Mouse (Mus musculus) liver, embryonic 14.5 days (tissue): ENCODE data around the gene Stox1. TPM values are rescaled to one million over a fixed set of nuclear protein-coding genes. Genes with fewer than 3 reads are reported as not detected.
"Not testable (repeated sequence)": the region's sequence is repeated elsewhere in the genome, so short reads cannot be mapped to it uniquely, and the experiment has no call there.

Source experiments
- ATAC-seq: fragments of 200-750 bp; cut with Nextera tagmentation; 2 replicates; pipeline ENCODE4 v1.8.0; 2017; ENCODE audit warnings: moderate number of reproducible peaks, mild to moderate bottlenecking, moderate library complexity; ENCODE audit not compliant: insufficient read depth
- DNase-seq, 3 experiments: peaks; one replicate each; pipeline ENCODE4 v3.0.0-alpha.2; 2012 to 2013; ENCODE audit warnings: low read depth in 3 of 3, low spot score in 3 of 3
- H3K27ac ChIP-seq: fragments of 300-500 bp; sonication (generic); 2 replicates; pipeline ENCODE4 v1.5.1; 2014; ENCODE audit warnings: moderate library complexity, mild to moderate bottlenecking, control low read depth, inconsistent platforms
- H3K27me3 ChIP-seq: fragments of 300-500 bp; sonication (generic); 2 replicates; pipeline ENCODE4 v1.6.1; 2014; ENCODE audit warnings: mild to moderate bottlenecking, low read length, moderate library complexity; ENCODE audit not compliant: control insufficient read depth, insufficient read depth
- H3K36me3 ChIP-seq: fragments of 300-500 bp; sonication (generic); replicated peaks from 2 replicates; pipeline ENCODE4 v1.6.1; 2014; ENCODE audit warnings: low read depth; ENCODE audit not compliant: control insufficient read depth, insufficient read depth
- H3K4me1 ChIP-seq, 2 experiments: fragments of 200-500 bp in 1 of 2; fragments of 300-500 bp in 1 of 2; sonication (generic) in 1 of 2; replicated peaks; 2 replicates each; pipeline ENCODE4 v1.6.1; 2012 to 2014; ENCODE audit warnings: antibody characterized with exemption in 1 of 2, inconsistent platforms in 1 of 2, low read length in 1 of 2; ENCODE audit not compliant: control insufficient read depth in 2 of 2, insufficient read depth in 2 of 2
- H3K4me2 ChIP-seq: fragments of 300-500 bp; sonication (generic); 2 replicates; pipeline ENCODE4 v1.6.1; 2014; ENCODE audit warnings: low read depth, mild to moderate bottlenecking, control low read depth, moderate library complexity
- H3K4me3 ChIP-seq, 2 experiments: fragments of 200-500 bp in 1 of 2; fragments of 300-500 bp in 1 of 2; sonication (generic) in 1 of 2; 2 replicates each; pipeline ENCODE4 v1.5.1; 2012 to 2014; ENCODE audit warnings: low read depth in 2 of 2, low read length in 2 of 2, mild to moderate bottlenecking in 2 of 2, control low read depth in 1 of 2, inconsistent platforms in 1 of 2, moderate library complexity in 1 of 2; ENCODE audit not compliant: insufficient read depth in 1 of 2
- H3K9ac ChIP-seq: fragments of 300-500 bp; sonication (generic); replicated peaks from 2 replicates; pipeline ENCODE4 v1.6.1; 2014; ENCODE audit warnings: mild to moderate bottlenecking, control low read depth, moderate library complexity
- H3K9me3 ChIP-seq: fragments of 300-500 bp; sonication (generic); 2 replicates; pipeline ENCODE4 v1.6.1; 2016; ENCODE audit warnings: low read length, mixed read lengths; ENCODE audit not compliant: control insufficient read depth
- CTCF ChIP-seq: IDR thresholded peaks from 2 replicates; pipeline ENCODE4 v1.5.1; 2016; ENCODE audit warnings: antibody characterized with exemption, low read depth, control low read depth
- EP300 ChIP-seq: IDR thresholded peaks from 2 replicates; pipeline ENCODE4 v1.6.1; 2016; ENCODE audit warnings: antibody characterized with exemption, low read depth
- WGBS: fragments of 180-500 bp; shearing (Covaris S2); extraction: QIAGEN DNeasy Blood & Tissue Kit; methylation state at CpG from one replicate; pipeline ENCODE4 v1.1.7; 2014; ENCODE audit not compliant: insufficient replicate concordance; 5-methylcytosine and 5-hydroxymethylcytosine counted together
- polyA plus RNA-seq, 2 experiments: library from polyadenylated mRNA; depleted of rRNA in 1 of 2; stranded (reverse) in 1 of 2; unstranded in 1 of 2; fragments of >200 nt; fragmentation: Nextera tagmentation in 1 of 2; extraction: Ambion mirVana in 1 of 2; gene quantifications; 2 replicates each; pipeline versions ENCODE4 v1.2.1 to v1.2.3; 2012 to 2014

The Stox1 gene
- polyA plus RNA-seq, 2 experiments = 0.04 to 0.13 TPM

GRCm38 (mm10) chr10:62730826-62731225 is 4.9 kb upstream of the Stox1 start:
- ATAC-seq = no peak
- TF ChIP-seq CTCF (no peak), EP300 (no peak)
- WGBS = 55% methylated on average over 10 of the region's 10 CpGs

GRCm38 (mm10) chr10:62724936-62725335 is 992 bp downstream of the Stox1 start:
- DNase-seq (no peak), ATAC-seq (no peak)
- no peak overlapping the region for H3K27ac ChIP-seq
- no peaks in the 10 kb centered on the region for H3K9me3 ChIP-seq
- TF ChIP-seq EP300 (no peak), CTCF (no peak)
- H3K4me3 ChIP-seq = no peak overlapping the region
- H3K4me2 ChIP-seq = no peak overlapping the region
- H3K4me1 ChIP-seq = no peaks in the 10 kb centered on the region; a peak in 1 of 4 replicates
- 17% methylated on average over 7 of the region's 7 CpGs for WGBS
- no peak overlapping the region for H3K9ac ChIP-seq
- H3K27me3 ChIP-seq = peaks cover 19% of the 10 kb centered on the region
- no peaks in the 10 kb centered on the region for H3K36me3 ChIP-seq

More at GRCm38 (mm10) chr10:62730826-62731225, 4.9 kb upstream of the Stox1 start:
- no peak for DNase-seq
- no peak overlapping the region for H3K4me3 ChIP-seq
- no peaks in the 10 kb centered on the region for H3K4me1 ChIP-seq
- no peaks in the 10 kb centered on the region for H3K9me3 ChIP-seq
- no peak overlapping the region for H3K4me2 ChIP-seq
- H3K9ac ChIP-seq = no peak overlapping the region
- H3K36me3 ChIP-seq = no peaks in the 10 kb centered on the region
- peaks cover 7% of the 10 kb centered on the region; the same call in 1 of the 2 replicates for H3K27me3 ChIP-seq
- no peak overlapping the region for H3K27ac ChIP-seq

GRCm38 (mm10) chr10:62722701-62723100 is 3.2 kb downstream of the Stox1 start:
- TF ChIP-seq EP300 = no peak
- Histone ChIP-seq H3K9me3 (no peaks in the 10 kb centered on the region), H3K9ac (no peak overlapping the region), H3K4me2 (no peak overlapping the region), H3K27me3 (peaks cover 19% of the 10 kb centered on the region), H3K4me1 (no peaks in the 10 kb centered on the region; a peak in 1 of 4 replicates), H3K4me3 (no peak overlapping the region), H3K36me3 (no peaks in the 10 kb centered on the region), H3K27ac (no peak overlapping the region)
- WGBS = 23% methylated on average over 4 of the region's 4 CpGs
- DNase-seq (no peak), ATAC-seq (no peak)

GRCm38 (mm10) chr10:62720574-62720973 is 5.4 kb downstream of the Stox1 start:
- H3K27ac ChIP-seq, H3K4me3 ChIP-seq, H3K4me2 ChIP-seq, ATAC-seq, H3K36me3 ChIP-seq, H3K9ac ChIP-seq, H3K9me3 ChIP-seq, H3K4me1 ChIP-seq, DNase-seq: not testable (repeated sequence)
- peaks cover 10% of the 10 kb centered on the region for H3K27me3 ChIP-seq
- 68% methylated on average over 7 of the region's 8 CpGs for whole genome bisulfite sequencing

GRCm38 (mm10) chr10:62713457-62713856 is 12.5 kb downstream of the Stox1 start:
- Histone ChIP-seq H3K4me1 (no peaks in the 10 kb centered on the region), H3K27ac (no peak overlapping the region), H3K27me3 (no peaks in the 10 kb centered on the region), H3K9me3 (no peaks in the 10 kb centered on the region), H3K9ac (no peak overlapping the region), H3K4me3 (no peak overlapping the region), H3K36me3 (no peaks in the 10 kb centered on the region), H3K4me2 (no peak overlapping the region)
- 60% methylated on average over 10 of the region's 10 CpGs for WGBS
- ATAC-seq (no peak), DNase-seq (no peak)
- TF ChIP-seq CTCF (no peak), EP300 (no peak)

- TF ChIP-seq CTCF (no peak), EP300 (no peak)
Observed at GRCm38 (mm10) chr10:62703579-62703978, 22.3 kb downstream of the Stox1 start.

More at GRCm38 (mm10) chr10:62703579-62703978, 22.3 kb downstream of the Stox1 start:
- Histone ChIP-seq H3K9me3 (no peaks in the 10 kb centered on the region), H3K9ac (no peak overlapping the region), H3K4me1 (no peaks in the 10 kb centered on the region), H3K4me2 (no peak overlapping the region), H3K4me3 (no peak overlapping the region), H3K36me3 (no peaks in the 10 kb centered on the region), H3K27ac (no peak overlapping the region), H3K27me3 (no peaks in the 10 kb centered on the region)
- DNase-seq (no peak), ATAC-seq (no peak)
- 47% methylated on average over 4 of the region's 4 CpGs for WGBS
